Mouse (Mus musculus) lung, embryonic 16.5 days (tissue): ENCODE results near the gene Pnkd. TPM values are rescaled to one million over a fixed set of nuclear protein-coding genes. Genes with fewer than 3 reads are reported as not detected.
"Not testable (repeated sequence)": the region's sequence is repeated elsewhere in the genome, so short reads cannot be mapped to it uniquely, and the experiment has no call there.

Source experiments
- ATAC-seq: fragments of 200-750 bp; cut with Nextera tagmentation; 2 replicates; pipeline ENCODE4 v1.8.0; 2017; ENCODE audit warnings: low read depth, mild to moderate bottlenecking, moderate library complexity
- H3K27ac ChIP-seq: fragments of 300-500 bp; sonication (generic); 2 replicates; pipeline ENCODE4 v1.5.1; 2014; ENCODE audit warnings: mild to moderate bottlenecking, control low read depth, low read length
- H3K27me3 ChIP-seq: fragments of 300-500 bp; sonication (generic); 2 replicates; pipeline ENCODE4 v1.6.1; 2014; ENCODE audit warnings: low read depth, low read length, mixed read lengths; ENCODE audit not compliant: control insufficient read depth, insufficient read depth
- H3K36me3 ChIP-seq: fragments of 300-500 bp; sonication (generic); 2 replicates; pipeline ENCODE4 v1.6.1; 2014; ENCODE audit warnings: low read length; ENCODE audit not compliant: control insufficient read depth, insufficient read depth
- H3K4me1 ChIP-seq: fragments of 300-500 bp; sonication (generic); replicated peaks from 2 replicates; pipeline ENCODE4 v1.6.1; 2014; ENCODE audit warnings: low read length, mixed read lengths; ENCODE audit not compliant: control insufficient read depth, insufficient read depth
- H3K4me2 ChIP-seq: fragments of 300-500 bp; sonication (generic); 2 replicates; pipeline ENCODE4 v1.6.1; 2014; ENCODE audit warnings: low read depth, low read length, control low read depth
- H3K4me3 ChIP-seq: fragments of 300-500 bp; sonication (generic); 2 replicates; pipeline ENCODE4 v1.5.1; 2014; ENCODE audit warnings: mild to moderate bottlenecking, low read length, control low read depth
- H3K9ac ChIP-seq: fragments of 300-500 bp; sonication (generic); 2 replicates; pipeline ENCODE4 v1.6.1; 2014; ENCODE audit warnings: low read length, control low read depth
- H3K9me3 ChIP-seq: fragments of 300-500 bp; sonication (generic); 2 replicates; pipeline ENCODE4 v1.6.1; 2016; ENCODE audit warnings: low read length; ENCODE audit not compliant: control insufficient read depth
- WGBS: fragments of 180-500 bp; shearing (Covaris S2); extraction: QIAGEN DNeasy Blood & Tissue Kit; methylation state at CpG from one replicate; pipeline ENCODE4 v1.1.7; 2014; 5-methylcytosine and 5-hydroxymethylcytosine counted together
- microRNA counts: library from miRNA; unstranded; fragments of <30 nt; microRNA quantifications from one replicate; lab custom pipeline; 2016
- microRNA-seq: library from miRNA; unstranded; fragments of <30 nt; microRNA quantifications from one replicate; pipeline ENCODE4, GENCODE M21; 2016
- polyA plus RNA-seq: library from polyadenylated mRNA; unstranded; fragments of >200 nt; fragmentation: Nextera tagmentation; extraction: Ambion mirVana; gene quantifications from 2 replicates; pipeline ENCODE4 v1.2.1, GENCODE M21; 2015

The Pnkd gene
- polyA plus RNA-seq, 1 experiment from 2014 or later: 123 TPM

GRCm38 (mm10) chr1:74396456-74397222 is 111.9 kb downstream of the Pnkd start:
- not testable (repeated sequence) for H3K27me3 ChIP-seq, ATAC-seq, H3K4me1 ChIP-seq, H3K9me3 ChIP-seq
- Histone ChIP-seq H3K4me3 (peak overlapping the region; percentile 50), H3K9ac (0 out of 2 replicates have a peak overlapping the region, but pooled peaks have one; percentile 20), H3K36me3 (peaks cover 14% of the 10 kb centered on the region), H3K4me2 (peak overlapping the region; percentile 89), H3K27ac (peak overlapping the region; percentile 91)
- 6% methylated on average over 11 of the region's 12 CpGs for WGBS

DNA sequence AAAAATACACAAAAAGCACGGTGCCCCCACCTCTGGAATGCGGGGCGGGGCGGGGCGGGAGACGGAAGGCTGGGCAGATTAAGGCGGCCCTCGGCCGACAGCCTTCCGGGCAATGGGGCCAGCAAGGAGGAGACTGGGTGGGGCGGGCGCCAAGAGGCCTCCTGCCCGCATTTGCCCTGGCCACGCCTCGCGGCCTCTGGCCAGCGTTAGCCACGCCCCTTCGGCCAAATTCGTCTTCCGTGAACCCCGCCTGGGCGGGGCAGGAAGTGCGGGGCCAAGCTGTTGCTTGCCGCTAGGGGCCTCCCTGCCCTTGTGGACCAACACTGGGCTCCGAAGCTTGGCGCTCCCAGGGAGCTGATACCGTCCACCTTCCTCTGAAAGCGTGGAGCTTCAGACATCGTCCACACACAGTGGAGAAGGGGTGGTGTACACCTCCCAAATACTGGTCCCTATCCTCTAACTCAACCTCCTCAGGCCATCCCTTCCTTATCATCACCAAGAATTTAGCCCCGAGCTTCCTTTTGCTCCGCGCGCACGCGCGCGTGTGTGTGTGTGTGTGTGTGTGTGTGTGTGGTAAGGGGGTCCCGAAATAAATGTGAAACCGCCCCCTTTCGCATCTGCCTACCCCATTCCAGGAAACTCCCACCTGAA is 112.7 kb downstream of the Pnkd start:
- under 1% methylated on average over 41 of the region's 41 CpGs for WGBS
- peak overlapping the region; percentile 92 for H3K27ac ChIP-seq
- H3K4me3 ChIP-seq: peak overlapping the region; percentile 50
- peak overlapping the region; percentile 73 for H3K9ac ChIP-seq
- H3K27me3 ChIP-seq: no peaks in the 10 kb centered on the region
- H3K36me3 ChIP-seq: peaks cover 14% of the 10 kb centered on the region
- peaks cover 10% of the 10 kb centered on the region for H3K4me1 ChIP-seq
- peak overlapping the region; percentile 89 for H3K4me2 ChIP-seq
- H3K9me3 ChIP-seq: no peaks in the 10 kb centered on the region
- peak; percentile 94 for ATAC-seq

- H3K4me1 ChIP-seq: peaks cover 7% of the 10 kb centered on the region
- H3K4me3 ChIP-seq: peak overlapping the region; percentile 50
- no peaks in the 10 kb centered on the region for H3K27me3 ChIP-seq
- 7% methylated on average over 11 of the region's 11 CpGs for WGBS
- H3K9me3 ChIP-seq: no peaks in the 10 kb centered on the region
- peak; percentile 32 for ATAC-seq
- peak overlapping the region; percentile 89 for H3K4me2 ChIP-seq
- H3K36me3 ChIP-seq: peaks cover 14% of the 10 kb centered on the region
- H3K27ac ChIP-seq: peak overlapping the region; percentile 92
- peak overlapping the region; percentile 73 for H3K9ac ChIP-seq
Observed at GRCm38 (mm10) chr1:74397919-74398451, 113.3 kb downstream of the Pnkd start.

DNA sequence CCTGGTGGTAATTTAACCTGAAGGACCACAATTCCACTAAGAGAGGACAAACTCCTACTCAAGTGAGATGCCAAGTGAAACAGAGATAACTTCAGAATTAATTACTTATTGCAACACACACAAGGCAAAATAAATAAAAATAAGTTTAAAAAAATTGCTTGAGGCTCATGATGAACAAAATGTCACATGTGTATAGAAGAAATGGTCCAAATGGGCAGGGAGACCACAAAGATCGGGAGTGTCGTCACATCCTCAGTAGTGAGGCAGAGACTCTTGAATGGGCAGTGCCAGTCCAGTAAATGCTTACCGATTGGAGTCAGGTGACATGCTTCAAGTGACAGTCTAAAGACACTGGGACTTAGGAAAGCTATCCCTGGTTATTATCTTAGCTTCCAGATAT is 115.8 kb downstream of the Pnkd start:
- no peaks in the 10 kb centered on the region for H3K9me3 ChIP-seq
- H3K36me3 ChIP-seq: no peaks in the 10 kb centered on the region
- ATAC-seq: no peak
- no peak overlapping the region for H3K9ac ChIP-seq
- no peak overlapping the region for H3K4me2 ChIP-seq
- H3K27ac ChIP-seq: no peak overlapping the region
- WGBS: 77% methylated on average over 3 of the region's 3 CpGs
- H3K27me3 ChIP-seq: no peaks in the 10 kb centered on the region
- H3K4me3 ChIP-seq: no peak overlapping the region
- H3K4me1 ChIP-seq: no peaks in the 10 kb centered on the region

GRCm38 (mm10) chr1:74401015-74401702 is 116.4 kb downstream of the Pnkd start:
- Histone ChIP-seq H3K36me3 (no peaks in the 10 kb centered on the region), H3K4me3 (no peak overlapping the region), H3K4me2 (no peak overlapping the region; the same call in 1 of the 2 replicates), H3K4me1 (no peaks in the 10 kb centered on the region), H3K9ac (no peak overlapping the region), H3K9me3 (no peaks in the 10 kb centered on the region), H3K27me3 (no peaks in the 10 kb centered on the region), H3K27ac (no peak overlapping the region)
- ATAC-seq: no peak
- 43% methylated on average over 16 of the region's 16 CpGs for WGBS

MicroRNAs encoded within 50 kb of the gene (microRNA counts, 519-probe panel; counts per million panel counts)
- microRNA mmu-miR-26b (lab: Ali Mortazavi, UCI): 3,741 counts per million, percentile 76 among the panel's probes with 10 or more counts

Small RNA genes lying within 50 kb of the gene (microRNA-seq; reads per million reads assigned to microRNA genes)
- gene Mir26b: 39,414 reads per million, percentile 99 among the genes with 10 or more reads in this experiment

Other genes with a start within 250 kb of the Pnkd start
- 137 and 147 TPM in 2 replicates for gene Tns1, start 160.5 kb upstream of the Pnkd start, polyA plus RNA-seq
- 0.31 and 0.64 TPM in 2 replicates for gene Rufy4, start 159.4 kb upstream of the Pnkd start, polyA plus RNA-seq
- gene Cxcr2, start 130.9 kb upstream of the Pnkd start, polyA plus RNA-seq: 0.21 and 0.43 TPM in 2 replicates
- not detected in 2 replicates for gene Cxcr1, start 90.3 kb upstream of the Pnkd start, polyA plus RNA-seq
- gene Arpc2, start 48.8 kb upstream of the Pnkd start, polyA plus RNA-seq: 418 and 448 TPM in 2 replicates
- gene Gpbar1, start 6.4 kb upstream of the Pnkd start, polyA plus RNA-seq: 0.19 and 0.40 TPM in 2 replicates
- gene Aamp, start 192 bp upstream of the Pnkd start, polyA plus RNA-seq: 252 and 267 TPM in 2 replicates
- gene Tmbim1, start 20.7 kb downstream of the Pnkd start, polyA plus RNA-seq: 57.9 and 63.0 TPM in 2 replicates
- 1.9 and 3.0 TPM in 2 replicates for gene Catip, start 77.2 kb downstream of the Pnkd start, polyA plus RNA-seq
- gene Slc11a1, start 90.3 kb downstream of the Pnkd start, polyA plus RNA-seq: 3.5 and 5.8 TPM in 2 replicates
- 90.8 and 93.9 TPM in 2 replicates for gene Ctdsp1, start 106.6 kb downstream of the Pnkd start, polyA plus RNA-seq
- gene Vil1, start 124.4 kb downstream of the Pnkd start, polyA plus RNA-seq: 0.43 and 0.87 TPM in 2 replicates
- 54.0 and 60.2 TPM in 2 replicates for gene Cnot9, start 221.1 kb downstream of the Pnkd start, polyA plus RNA-seq